Mouse (Mus musculus): Measurements from ENCODE around the gene Inpp5a. TPM values are rescaled to one million over a fixed set of nuclear protein-coding genes. Genes with fewer than 3 reads are reported as not detected.
A peak's percentile ranks its signal among the peaks of the same experiment; 100 is the strongest.

Gene Inpp5a
- total RNA-seq, 2 experiments from 2014 or later: 292 to 306 TPM

- intact Hi-C loops (cut with DNase I): no loop called here
- no peak for DNase-seq (ENCODE audit: low spot score)
Observed at GRCm38 (mm10) chr7:139466484-139467176, 77.7 kb downstream of the Inpp5a start.

GRCm38 (mm10) chr7:139467177-139467895 is 78.4 kb downstream of the Inpp5a start:
- DNase-seq (ENCODE audit: low spot score): no peak
- intact Hi-C loops (cut with DNase I): no loop called here

DNA sequence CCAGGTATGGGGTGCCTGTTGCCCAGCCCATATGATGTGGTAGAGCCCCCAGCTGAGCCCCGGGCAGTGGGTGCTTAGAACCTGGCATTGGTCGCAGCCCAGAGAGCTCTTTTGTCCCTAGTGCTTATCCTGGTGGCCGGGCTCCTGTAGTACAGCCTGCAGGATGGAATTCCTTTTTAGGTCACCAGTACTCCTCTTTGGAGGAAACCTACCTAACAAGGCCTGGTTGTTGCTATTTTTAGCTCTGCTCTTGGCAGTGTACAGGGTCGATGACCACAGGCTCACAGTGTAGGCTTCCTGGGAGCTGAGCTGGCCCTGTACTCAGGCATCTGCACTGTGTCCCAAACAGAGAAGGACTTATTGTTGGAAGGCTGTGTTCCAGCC is 79.0 kb downstream of the Inpp5a start:
- peak; percentile 38 for DNase-seq (ENCODE audit: low spot score)
- intact Hi-C loops (cut with DNase I): loop anchor here (1.0 kb wide), 1 partner anchor 34 kb away; no protein-coding TSS in a partner anchor

- intact Hi-C loops (cut with DNase I): loop anchor here (1.0 kb wide), 1 partner anchor 34 kb away; no protein-coding TSS in a partner anchor
- DNase-seq (ENCODE audit: low spot score): no peak
Observed at GRCm38 (mm10) chr7:139468440-139468839, 79.5 kb downstream of the Inpp5a start.

DNA sequence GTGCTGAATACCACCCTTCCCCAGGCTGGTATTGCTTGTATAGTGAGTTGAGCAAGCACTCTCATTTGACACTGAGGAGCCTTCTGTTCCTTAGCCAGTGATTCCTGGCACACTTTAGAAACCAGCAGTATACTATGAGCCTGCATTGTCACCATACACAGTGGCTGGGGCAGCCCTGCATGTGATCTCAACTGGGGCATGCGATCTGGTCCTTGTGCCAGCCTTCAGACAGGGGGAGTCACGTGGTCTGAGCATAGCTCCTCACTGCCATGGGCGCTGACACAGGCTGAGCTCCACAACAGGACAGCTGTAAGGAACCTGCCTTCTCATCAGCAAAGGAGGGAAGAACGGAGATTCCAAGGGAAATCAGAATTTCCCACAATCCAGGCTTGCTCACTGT is 80.5 kb downstream of the Inpp5a start:
- no peak for DNase-seq (ENCODE audit: low spot score)

GRCm38 (mm10) chr7:139470481-139470880 is 81.6 kb downstream of the Inpp5a start:
- intact Hi-C loops (cut with DNase I): loop anchor here (10.0 kb wide), 1 partner anchor 346 kb away; no protein-coding TSS in a partner anchor
- no peak for DNase-seq (ENCODE audit: low spot score)

More for the DNA sequence above, 80.5 kb downstream of the Inpp5a start:
- intact Hi-C loops (cut with DNase I): no loop called here

DNA sequence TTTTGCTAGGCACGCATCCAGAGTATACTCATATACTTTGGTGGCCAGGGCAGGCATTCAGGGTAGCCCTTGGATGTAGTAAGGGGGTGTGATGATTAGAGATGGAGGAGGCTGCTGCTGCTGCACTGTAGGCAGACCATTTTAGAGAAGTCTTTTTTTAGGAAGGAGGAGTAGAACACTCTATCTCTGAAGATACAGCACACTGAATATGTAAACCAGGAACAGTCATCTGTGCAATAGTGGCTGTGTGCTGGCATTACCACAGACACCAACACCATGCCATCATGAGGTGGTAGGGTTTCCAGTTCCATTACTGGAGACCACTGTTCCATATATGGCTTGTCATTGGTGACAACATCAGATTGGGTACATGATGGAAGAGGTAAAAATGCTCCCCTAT is 83.1 kb downstream of the Inpp5a start:
- DNase-seq (ENCODE audit: low spot score): no peak
- intact Hi-C loops (cut with DNase I): loop anchor here (2.0 to 10.0 kb wide), 2 partner anchors 81 to 347 kb away; no protein-coding TSS in a partner anchor

- intact Hi-C loops (cut with DNase I): loop anchor here (1.0 to 10.0 kb wide), 3 partner anchors 82 to 348 kb away; no protein-coding TSS in a partner anchor
Observed at GRCm38 (mm10) chr7:139472865-139473549, 84.1 kb downstream of the Inpp5a start.

GRCm38 (mm10) chr7:139475896-139476295 is 87.0 kb downstream of the Inpp5a start:
- no peak for DNase-seq (ENCODE audit: low spot score)
- intact Hi-C loops (cut with DNase I): loop anchor here (2.0 to 10.0 kb wide), 2 partner anchors 243 to 351 kb away; no protein-coding TSS in a partner anchor

More at GRCm38 (mm10) chr7:139472865-139473549, 84.1 kb downstream of the Inpp5a start:
- peak; percentile 73 for DNase-seq (ENCODE audit: low spot score)

GRCm38 (mm10) chr7:139476700-139477099 is 87.8 kb downstream of the Inpp5a start:
- no peak for DNase-seq (ENCODE audit: low spot score)
- intact Hi-C loops (cut with DNase I): loop anchor here (2.0 to 10.0 kb wide), 2 partner anchors 244 to 352 kb away; no protein-coding TSS in a partner anchor

DNA sequence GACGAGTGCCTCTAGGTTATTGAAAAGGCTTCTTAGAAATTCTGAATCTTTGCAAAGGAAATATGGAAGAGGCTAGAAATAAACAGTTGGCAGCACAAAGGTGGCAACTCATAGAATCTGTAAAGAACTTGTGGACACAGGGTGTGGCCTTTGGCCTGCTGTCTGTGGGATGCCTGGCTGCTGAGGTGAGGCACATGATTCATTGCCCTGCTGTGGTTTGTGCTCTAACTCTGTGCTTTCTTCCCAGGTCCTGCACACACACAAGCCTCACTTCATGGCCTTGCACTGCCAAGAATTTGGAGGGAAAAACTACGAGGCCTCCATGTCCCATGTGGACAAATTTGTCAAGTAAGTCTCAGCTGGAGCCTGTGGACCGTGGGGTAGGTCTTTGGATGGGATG is 88.8 kb downstream of the Inpp5a start:
- intact Hi-C loops (cut with DNase I): loop anchor here (2.0 to 10.0 kb wide), 2 partner anchors 245 to 353 kb away; no protein-coding TSS in a partner anchor
- no peak for DNase-seq (ENCODE audit: low spot score)

GRCm38 (mm10) chr7:139479077-139479476 is 90.2 kb downstream of the Inpp5a start:
- intact Hi-C loops (cut with DNase I): loop anchor here (10.0 kb wide), 1 partner anchor 354 kb away; no protein-coding TSS in a partner anchor
- no peak for DNase-seq (ENCODE audit: low spot score)

DNA sequence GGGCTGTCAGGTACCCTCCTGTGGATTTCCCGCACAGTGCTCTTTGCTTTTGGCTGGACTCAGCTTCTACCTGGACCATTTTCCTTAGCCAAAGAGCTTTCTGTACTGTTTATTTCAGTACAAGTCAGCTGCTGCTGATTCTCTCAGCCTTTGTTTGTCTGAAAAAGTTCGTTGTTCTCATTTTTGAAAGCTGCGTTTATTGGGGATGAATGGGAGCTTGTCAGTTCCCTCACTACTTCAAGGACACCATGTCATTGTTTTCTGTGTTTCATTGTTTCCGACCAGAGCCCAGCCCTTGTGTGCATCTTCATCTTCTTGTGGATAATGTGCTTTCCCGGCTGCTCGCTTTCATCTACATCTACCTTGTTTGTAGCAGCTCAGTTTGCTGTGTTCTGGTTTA is 90.7 kb downstream of the Inpp5a start:
- intact Hi-C loops (cut with DNase I): loop anchor here (5.0 to 10.0 kb wide), 2 partner anchors 103 to 355 kb away; partner anchors contain the start of gene Nkx6-2

DNA sequence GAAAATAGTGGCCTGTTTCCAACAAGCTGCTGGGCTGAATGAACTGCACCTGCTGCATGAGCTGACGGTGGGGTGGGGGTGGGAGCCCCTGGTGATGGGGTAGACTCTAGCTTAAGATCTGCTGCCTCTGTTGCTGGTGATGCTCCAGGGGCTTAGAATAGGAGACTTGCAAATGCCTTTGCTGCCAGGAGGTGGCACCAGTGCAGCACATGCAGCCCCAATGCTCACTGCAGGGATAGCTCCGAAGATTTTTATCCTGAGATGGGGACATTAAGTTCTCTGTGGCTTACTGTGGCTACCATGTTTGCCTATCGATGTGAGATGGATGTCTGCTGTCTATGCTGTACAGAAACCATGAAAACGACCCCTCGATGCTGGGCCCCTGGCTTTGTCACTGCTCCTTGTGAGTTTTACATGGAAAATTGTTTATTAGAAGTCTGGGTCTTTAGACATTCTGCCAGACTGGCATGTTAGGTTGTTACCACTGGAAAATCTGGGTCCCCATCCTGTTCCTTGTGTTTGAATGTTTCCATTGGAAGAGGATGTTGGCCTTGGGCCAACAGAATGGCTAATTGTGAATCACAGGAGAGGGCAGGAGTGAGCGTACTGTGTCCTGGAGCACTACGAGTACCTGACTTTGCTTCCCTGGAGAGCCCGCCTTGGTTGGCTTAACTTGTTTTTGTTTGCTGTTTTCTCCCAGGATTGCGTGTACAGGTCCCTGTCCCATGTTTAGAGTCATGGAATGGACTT is 95.5 kb downstream of the Inpp5a start:
- intact Hi-C loops (cut with DNase I): loop anchor here (5.0 kb wide), 1 partner anchor 98 kb away; the partner anchor contains the start of gene Nkx6-2
- DNase-seq (ENCODE audit: low spot score): no peak

More for the DNA sequence above, 90.7 kb downstream of the Inpp5a start:
- no peak for DNase-seq (ENCODE audit: low spot score)

- no peak for DNase-seq (ENCODE audit: low spot score)
Observed at GRCm38 (mm10) chr7:139489721-139490211, 100.9 kb downstream of the Inpp5a start.

GRCm38 (mm10) chr7:139492351-139492750 is 103.4 kb downstream of the Inpp5a start:
- DNase-seq (ENCODE audit: low spot score): no peak
- intact Hi-C loops (cut with DNase I): no loop called here

More at GRCm38 (mm10) chr7:139489721-139490211, 100.9 kb downstream of the Inpp5a start:
- intact Hi-C loops (cut with DNase I): loop anchor here (5.0 kb wide), 1 partner anchor 198 kb away; no protein-coding TSS in a partner anchor

DNA sequence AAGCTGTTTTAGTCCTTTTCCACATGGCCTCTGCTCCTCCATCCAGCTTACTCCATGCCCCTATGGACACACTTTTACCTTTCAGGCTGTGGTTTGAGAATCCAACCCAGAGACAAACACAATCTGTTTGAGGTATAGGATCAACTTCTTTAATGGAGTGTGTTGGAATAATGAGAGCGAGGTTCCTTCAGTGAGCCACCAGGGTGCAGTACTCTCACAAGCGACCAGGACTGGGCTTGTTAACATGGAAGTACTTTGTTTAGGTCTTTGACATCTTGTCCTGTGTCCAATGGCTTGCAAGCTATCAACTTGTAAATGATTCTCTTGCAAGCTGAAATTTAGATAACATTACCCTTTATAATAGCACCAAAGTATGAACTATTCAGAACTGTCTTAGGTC is 104.0 kb downstream of the Inpp5a start:
- intact Hi-C loops (cut with DNase I): no loop called here
- no peak for DNase-seq (ENCODE audit: low spot score)

GRCm38 (mm10) chr7:139495791-139496190 is 106.9 kb downstream of the Inpp5a start:
- intact Hi-C loops (cut with DNase I): no loop called here
- no peak for DNase-seq (ENCODE audit: low spot score)
